Mouse (Mus musculus): Measurements from ENCODE around the gene Strn. TPM values are rescaled to one million over a fixed set of nuclear protein-coding genes. Genes with fewer than 3 reads are reported as not detected.

The Strn gene
- polyA plus RNA-seq, 1 experiment from 2014 or later, result 6.3 TPM

- H3K36me3 ChIP-seq (ENCODE audit: control insufficient read depth, insufficient read depth, low read length), result no peaks in the 10 kb centered on the region
- DNase-seq (ENCODE audit: low spot score) (no peak), ATAC-seq (ENCODE audit: insufficient number of reproducible peaks, low FRiP score, low TSS enrichment, low read depth) (no peak)
- no peak overlapping the region for H3K4me2 ChIP-seq (ENCODE audit: low read depth, severe bottlenecking)
- no peaks in the 10 kb centered on the region for H3K27me3 ChIP-seq (ENCODE audit: control insufficient read depth, insufficient read depth, low read length)
- H3K4me3 ChIP-seq (ENCODE audit: low read depth, low read length), result no peak overlapping the region
- no peak overlapping the region for H3K27ac ChIP-seq (replicated peaks; ENCODE audit: low read depth, low read length)
- H3K4me1 ChIP-seq (ENCODE audit: control insufficient read depth, insufficient read depth, low read length), result peaks cover 10% of the 10 kb centered on the region
- WGBS, result 71% methylated on average over 1 of the region's 1 CpGs
- H3K9ac ChIP-seq (ENCODE audit: low read length), result no peak overlapping the region
- no peaks in the 10 kb centered on the region for H3K9me3 ChIP-seq (ENCODE audit: control insufficient read depth, low read length)
Measured at GRCm38 (mm10) chr17:78732056-78732455, 4.9 kb downstream of the Strn start.

GRCm38 (mm10) chr17:78726746-78727449 lies 10.1 kb downstream of the Strn start:
- no peaks in the 10 kb centered on the region for H3K9me3 ChIP-seq (ENCODE audit: control insufficient read depth, low read length)
- no peak overlapping the region for H3K27ac ChIP-seq (replicated peaks; ENCODE audit: low read depth, low read length)
- no peaks in the 10 kb centered on the region for H3K36me3 ChIP-seq (ENCODE audit: control insufficient read depth, insufficient read depth, low read length)
- H3K4me2 ChIP-seq (ENCODE audit: low read depth, severe bottlenecking), result no peak overlapping the region
- no peak for ATAC-seq (ENCODE audit: insufficient number of reproducible peaks, low FRiP score, low TSS enrichment, low read depth)
- WGBS, result 78% methylated on average over 14 of the region's 14 CpGs
- no peaks in the 10 kb centered on the region for H3K27me3 ChIP-seq (ENCODE audit: control insufficient read depth, insufficient read depth, low read length)
- no peak overlapping the region for H3K9ac ChIP-seq (ENCODE audit: low read length)
- no peak overlapping the region for H3K4me3 ChIP-seq (ENCODE audit: low read depth, low read length)
- no peaks in the 10 kb centered on the region for H3K4me1 ChIP-seq (ENCODE audit: control insufficient read depth, insufficient read depth, low read length)
- DNase-seq (ENCODE audit: low spot score), result no peak

GRCm38 (mm10) chr17:78724461-78725055 lies 12.4 kb downstream of the Strn start:
- 68% methylated on average over 6 of the region's 6 CpGs for WGBS
- Histone ChIP-seq H3K9ac (ENCODE audit: low read length) (no peak overlapping the region), H3K4me2 (ENCODE audit: low read depth, severe bottlenecking) (no peak overlapping the region), H3K4me3 (ENCODE audit: low read depth, low read length) (no peak overlapping the region), H3K27me3 (ENCODE audit: control insufficient read depth, insufficient read depth, low read length) (no peaks in the 10 kb centered on the region), H3K9me3 (ENCODE audit: control insufficient read depth, low read length) (no peaks in the 10 kb centered on the region), H3K4me1 (ENCODE audit: control insufficient read depth, insufficient read depth, low read length) (no peaks in the 10 kb centered on the region), H3K36me3 (ENCODE audit: control insufficient read depth, insufficient read depth, low read length) (no peaks in the 10 kb centered on the region), H3K27ac (replicated peaks; ENCODE audit: low read depth, low read length) (no peak overlapping the region)
- ATAC-seq (ENCODE audit: insufficient number of reproducible peaks, low FRiP score, low TSS enrichment, low read depth) (no peak), DNase-seq (ENCODE audit: low spot score) (no peak)

GRCm38 (mm10) chr17:78721690-78722089 lies 15.3 kb downstream of the Strn start:
- Histone ChIP-seq H3K27me3 (ENCODE audit: control insufficient read depth, insufficient read depth, low read length) (no peaks in the 10 kb centered on the region), H3K4me2 (ENCODE audit: low read depth, severe bottlenecking) (no peak overlapping the region), H3K4me3 (ENCODE audit: low read depth, low read length) (no peak overlapping the region), H3K36me3 (ENCODE audit: control insufficient read depth, insufficient read depth, low read length) (peaks cover 3% of the 10 kb centered on the region; the same call in 1 of the 2 replicates), H3K27ac (replicated peaks; ENCODE audit: low read depth, low read length) (no peak overlapping the region), H3K4me1 (ENCODE audit: control insufficient read depth, insufficient read depth, low read length) (no peaks in the 10 kb centered on the region), H3K9ac (ENCODE audit: low read length) (no peak overlapping the region), H3K9me3 (ENCODE audit: control insufficient read depth, low read length) (no peaks in the 10 kb centered on the region)
- 91% methylated on average over 7 of the region's 7 CpGs for WGBS
- no peak for ATAC-seq (ENCODE audit: insufficient number of reproducible peaks, low FRiP score, low TSS enrichment, low read depth)
- no peak for DNase-seq (ENCODE audit: low spot score)

- Histone ChIP-seq H3K4me3 (ENCODE audit: low read depth, low read length) (no peak overlapping the region), H3K4me1 (ENCODE audit: control insufficient read depth, insufficient read depth, low read length) (no peaks in the 10 kb centered on the region), H3K36me3 (ENCODE audit: control insufficient read depth, insufficient read depth, low read length) (peaks cover 3% of the 10 kb centered on the region; the same call in 1 of the 2 replicates), H3K27me3 (ENCODE audit: control insufficient read depth, insufficient read depth, low read length) (no peaks in the 10 kb centered on the region), H3K27ac (replicated peaks; ENCODE audit: low read depth, low read length) (no peak overlapping the region), H3K4me2 (ENCODE audit: low read depth, severe bottlenecking) (no peak overlapping the region), H3K9me3 (ENCODE audit: control insufficient read depth, low read length) (no peaks in the 10 kb centered on the region), H3K9ac (ENCODE audit: low read length) (no peak overlapping the region)
- ATAC-seq (ENCODE audit: insufficient number of reproducible peaks, low FRiP score, low TSS enrichment, low read depth) (no peak), DNase-seq (ENCODE audit: low spot score) (no peak)
- WGBS, result 92% methylated on average over 13 of the region's 13 CpGs
Measured at GRCm38 (mm10) chr17:78719086-78719485, 17.9 kb downstream of the Strn start.

- no peak overlapping the region for H3K4me3 ChIP-seq (ENCODE audit: low read depth, low read length)
- no peak for ATAC-seq (ENCODE audit: insufficient number of reproducible peaks, low FRiP score, low TSS enrichment, low read depth)
- no peaks in the 10 kb centered on the region for H3K27me3 ChIP-seq (ENCODE audit: control insufficient read depth, insufficient read depth, low read length)
- WGBS, result 78% methylated on average over 2 of the region's 2 CpGs
- H3K4me2 ChIP-seq (ENCODE audit: low read depth, severe bottlenecking), result no peak overlapping the region
- no peaks in the 10 kb centered on the region; the same call in 1 of the 2 replicates for H3K9me3 ChIP-seq (ENCODE audit: control insufficient read depth, low read length)
- no peak overlapping the region for H3K9ac ChIP-seq (ENCODE audit: low read length)
- no peak for DNase-seq (ENCODE audit: low spot score)
- peaks cover 2% of the 10 kb centered on the region; the same call in 1 of the 2 replicates for H3K4me1 ChIP-seq (ENCODE audit: control insufficient read depth, insufficient read depth, low read length)
- no peaks in the 10 kb centered on the region; the same call in 1 of the 2 replicates for H3K36me3 ChIP-seq (ENCODE audit: control insufficient read depth, insufficient read depth, low read length)
- no peak overlapping the region for H3K27ac ChIP-seq (replicated peaks; ENCODE audit: low read depth, low read length)
Measured at GRCm38 (mm10) chr17:78710258-78710657, 26.7 kb downstream of the Strn start.

GRCm38 (mm10) chr17:78708422-78708821 lies 28.6 kb downstream of the Strn start:
- no peak overlapping the region for H3K9ac ChIP-seq (ENCODE audit: low read length)
- H3K27me3 ChIP-seq (ENCODE audit: control insufficient read depth, insufficient read depth, low read length), result no peaks in the 10 kb centered on the region
- H3K36me3 ChIP-seq (ENCODE audit: control insufficient read depth, insufficient read depth, low read length), result no peaks in the 10 kb centered on the region; the same call in 1 of the 2 replicates
- no peaks in the 10 kb centered on the region; the same call in 1 of the 2 replicates for H3K9me3 ChIP-seq (ENCODE audit: control insufficient read depth, low read length)
- peaks cover under 1% of the 10 kb centered on the region; the same call in 1 of the 2 replicates for H3K4me1 ChIP-seq (ENCODE audit: control insufficient read depth, insufficient read depth, low read length)
- DNase-seq (ENCODE audit: low spot score) (no peak), ATAC-seq (ENCODE audit: insufficient number of reproducible peaks, low FRiP score, low TSS enrichment, low read depth) (no peak)
- H3K4me3 ChIP-seq (ENCODE audit: low read depth, low read length), result no peak overlapping the region
- H3K4me2 ChIP-seq (ENCODE audit: low read depth, severe bottlenecking), result no peak overlapping the region
- WGBS, result 88% methylated on average over 7 of the region's 7 CpGs
- H3K27ac ChIP-seq (replicated peaks; ENCODE audit: low read depth, low read length), result no peak overlapping the region

- no peak overlapping the region for H3K4me2 ChIP-seq (ENCODE audit: low read depth, severe bottlenecking)
- no peak overlapping the region for H3K27ac ChIP-seq (replicated peaks; ENCODE audit: low read depth, low read length)
- no peak for DNase-seq (ENCODE audit: low spot score)
- ATAC-seq (ENCODE audit: insufficient number of reproducible peaks, low FRiP score, low TSS enrichment, low read depth), result no peak
- no peaks in the 10 kb centered on the region for H3K4me1 ChIP-seq (ENCODE audit: control insufficient read depth, insufficient read depth, low read length)
- H3K9me3 ChIP-seq (ENCODE audit: control insufficient read depth, low read length), result no peaks in the 10 kb centered on the region; the same call in 1 of the 2 replicates
- peaks cover 2% of the 10 kb centered on the region; the same call in 1 of the 2 replicates for H3K36me3 ChIP-seq (ENCODE audit: control insufficient read depth, insufficient read depth, low read length)
- no peak overlapping the region for H3K9ac ChIP-seq (ENCODE audit: low read length)
- H3K27me3 ChIP-seq (ENCODE audit: control insufficient read depth, insufficient read depth, low read length), result no peaks in the 10 kb centered on the region
- H3K4me3 ChIP-seq (ENCODE audit: low read depth, low read length), result no peak overlapping the region
- 91% methylated on average over 7 of the region's 7 CpGs for WGBS
Measured at GRCm38 (mm10) chr17:78702988-78703387, 34.0 kb downstream of the Strn start.
